Mouse (Mus musculus) liver, embryonic 18 days (tissue): ENCODE data around the gene Tox3. TPM values are rescaled to one million over a fixed set of nuclear protein-coding genes. Genes with fewer than 3 reads are reported as not detected.

Experiments used
- polyA plus RNA-seq: library from polyadenylated mRNA; depleted of rRNA; stranded (reverse); fragments of >200 nt; gene quantifications from 2 replicates; pipeline ENCODE4 v1.2.3, GENCODE M21; 2012; rRNA removed

Gene Tox3
- 0.22 and 0.28 TPM in 2 replicates for polyA plus RNA-seq

GRCm38 (mm10) chr8:90348178-90348925, at the start of gene Tox3:
TSS of gene Tox3 (minus strand) at chr8:90348343.

